Mouse (Mus musculus) ovary, postnatal 36 days (tissue): ENCODE measurements at regions not wholly inside any gene's neighbourhood (a gene's known extent, or its start where the extent isn't known, plus 50 kb on each side); places are given as distances from the start of the nearest gene placed in this dataset.
"Not testable (repeated sequence)": the region's sequence is repeated elsewhere in the genome, so short reads cannot be mapped to it uniquely, and the experiment has no call there.

Experiments
- DNase-seq: peaks from one replicate; pipeline ENCODE4 v3.0.0; 2022; ENCODE audit warnings: low spot score, mixed read lengths

- DNase-seq, result no peak
Observed at GRCm38 (mm10) chr7:69167456-69167855, 418.4 kb upstream of the Arrdc4 start.

DNA sequence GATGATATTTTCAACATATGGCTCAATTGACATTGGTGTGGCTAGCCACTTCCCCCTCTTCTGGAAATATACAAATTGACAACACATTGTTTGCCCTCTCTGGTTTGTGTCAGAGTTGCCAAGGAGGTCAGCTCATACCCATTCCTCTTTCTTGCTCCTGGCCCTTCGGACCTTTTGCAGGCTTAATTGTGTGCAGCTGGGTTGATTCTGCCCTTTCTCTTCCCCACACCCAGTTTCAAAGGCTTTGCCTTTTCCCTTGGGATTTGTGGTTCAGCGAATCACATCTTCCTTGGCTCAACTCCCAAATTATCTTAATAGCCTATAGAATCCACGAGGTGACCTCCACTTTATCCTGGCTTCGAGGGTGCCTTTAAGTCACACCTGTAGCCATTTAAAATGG lies 412.9 kb upstream of the Arrdc4 start:
- DNase-seq, result no peak

- no peak for DNase-seq
Observed at GRCm38 (mm10) chr7:69142351-69142750, 393.3 kb upstream of the Arrdc4 start.

GRCm38 (mm10) chr7:69133441-69133840 lies 384.4 kb upstream of the Arrdc4 start:
- DNase-seq, result no peak

DNA sequence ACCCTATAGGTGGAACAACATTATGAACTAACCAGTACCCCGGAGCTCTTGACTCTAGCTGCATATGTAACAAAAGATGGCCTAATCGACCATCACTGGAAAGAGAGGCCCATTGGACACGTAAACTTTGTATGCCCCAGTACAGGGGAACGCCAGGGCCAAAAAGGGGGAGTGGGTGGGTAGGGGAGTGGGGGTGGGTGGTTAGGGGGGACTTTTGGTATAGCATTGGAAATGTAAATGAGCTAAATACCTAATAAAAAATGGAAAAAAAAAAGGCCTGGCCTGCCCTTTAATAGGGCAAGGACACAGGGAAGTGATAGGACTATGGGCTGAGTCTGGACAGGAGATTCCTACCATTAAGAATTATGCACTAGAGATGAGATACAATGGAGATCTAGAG lies 352.7 kb upstream of the Arrdc4 start:
- DNase-seq, result not testable (repeated sequence)

GRCm38 (mm10) chr7:69097587-69098095 lies 348.6 kb upstream of the Arrdc4 start:
- DNase-seq, result no peak

GRCm38 (mm10) chr7:69074780-69075179 lies 325.7 kb upstream of the Arrdc4 start:
- no peak for DNase-seq

- no peak for DNase-seq
Observed at GRCm38 (mm10) chr7:69062994-69063393, 314.0 kb upstream of the Arrdc4 start.

GRCm38 (mm10) chr7:69062506-69062905 lies 313.5 kb upstream of the Arrdc4 start:
- DNase-seq, result no peak

DNA sequence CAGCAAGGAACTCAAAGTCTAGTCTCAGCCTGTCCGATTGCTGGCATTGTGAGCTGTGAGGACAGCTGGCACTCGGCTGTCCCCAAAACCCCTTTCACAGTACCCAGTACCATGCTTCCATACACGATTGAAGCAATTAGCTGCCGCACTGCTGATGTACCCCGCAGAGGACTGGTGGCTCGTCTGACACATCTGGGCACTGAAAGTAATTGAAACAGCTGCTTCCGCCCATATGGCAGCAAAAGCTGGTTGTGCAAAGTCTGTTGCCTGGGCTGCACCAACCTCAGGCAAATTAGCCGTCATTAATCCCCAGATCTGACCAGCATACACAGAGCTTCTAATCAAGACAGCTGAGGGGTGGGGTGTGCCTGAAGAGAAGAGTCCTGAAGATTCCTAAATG lies 313.1 kb upstream of the Arrdc4 start:
- DNase-seq, result no peak

GRCm38 (mm10) chr7:69061242-69061641 lies 312.2 kb upstream of the Arrdc4 start:
- no peak for DNase-seq

- DNase-seq, result peak; percentile 3
Observed at GRCm38 (mm10) chr7:69016575-69016974, 267.5 kb upstream of the Arrdc4 start.

- no peak for DNase-seq
Observed at GRCm38 (mm10) chr7:69015047-69015446, 266.0 kb upstream of the Arrdc4 start.

GRCm38 (mm10) chr7:69007237-69007636 lies 258.2 kb upstream of the Arrdc4 start:
- DNase-seq, result no peak

DNA sequence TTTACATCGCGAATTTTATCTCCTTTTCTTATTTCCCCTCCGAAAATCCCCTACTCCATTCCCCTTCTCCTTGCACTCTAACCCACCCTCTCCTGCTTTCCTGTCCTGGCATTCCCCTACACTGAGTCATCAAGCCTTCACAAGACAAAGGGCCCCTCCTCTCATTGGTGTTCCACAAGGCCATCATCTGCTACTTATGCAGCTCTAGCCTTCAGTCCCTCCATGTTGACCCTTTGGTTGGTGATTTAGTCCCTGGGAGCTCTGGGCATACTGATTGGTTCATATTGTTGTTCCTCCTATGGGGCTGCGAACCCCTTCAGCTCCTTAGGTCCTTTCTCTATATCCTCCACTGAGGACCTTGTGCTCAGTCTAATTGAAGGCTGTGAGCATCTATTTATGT lies 239.0 kb upstream of the Arrdc4 start:
- DNase-seq, result no peak

DNA sequence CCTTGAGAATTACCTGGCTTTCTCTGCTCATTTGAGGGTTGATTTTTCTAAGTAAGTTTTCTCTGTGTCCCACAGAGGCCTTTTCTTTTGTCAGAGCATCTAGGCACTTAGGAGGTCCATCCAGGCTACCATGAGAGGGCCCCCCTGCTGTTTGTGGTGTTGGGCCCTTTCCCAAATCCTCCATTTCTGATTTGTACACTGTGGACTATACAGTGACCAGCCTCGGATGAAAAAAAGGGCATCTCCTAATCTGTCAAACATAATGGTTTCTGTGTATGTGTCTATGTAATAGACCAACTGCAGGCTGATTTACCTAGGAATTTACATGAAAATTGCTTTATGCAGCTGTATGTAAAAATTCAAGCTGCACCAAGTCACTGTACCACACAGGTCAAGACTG lies 234.9 kb upstream of the Arrdc4 start:
- no peak for DNase-seq

DNA sequence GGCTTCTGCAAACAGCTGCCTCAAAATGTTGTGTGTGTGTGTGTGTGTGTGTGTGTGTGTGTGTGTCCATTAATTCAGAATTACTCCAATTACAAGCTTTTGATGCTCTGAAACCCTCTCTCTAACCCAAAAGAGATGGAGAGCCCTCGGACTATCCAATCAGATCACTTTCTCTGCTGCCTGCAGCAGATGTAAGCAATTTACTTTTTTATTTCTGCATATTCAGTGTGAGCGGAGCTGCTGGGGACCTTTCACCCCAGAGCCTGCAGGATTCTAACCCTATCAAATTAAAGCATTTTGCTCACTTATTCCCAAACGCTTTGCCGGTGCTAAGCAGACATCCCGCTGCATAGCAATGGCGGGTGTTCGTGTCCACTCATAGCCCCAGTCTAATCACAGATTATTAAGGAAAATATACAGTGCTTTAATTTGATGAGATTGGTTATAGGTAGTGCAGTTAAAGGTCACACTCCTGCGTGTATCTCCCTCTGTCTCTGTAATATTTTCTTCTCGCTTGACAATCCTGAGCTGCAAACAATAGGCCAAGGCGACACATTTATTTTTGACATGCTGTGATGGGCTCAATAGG lies 234.0 kb upstream of the Arrdc4 start:
- no peak for DNase-seq

DNA sequence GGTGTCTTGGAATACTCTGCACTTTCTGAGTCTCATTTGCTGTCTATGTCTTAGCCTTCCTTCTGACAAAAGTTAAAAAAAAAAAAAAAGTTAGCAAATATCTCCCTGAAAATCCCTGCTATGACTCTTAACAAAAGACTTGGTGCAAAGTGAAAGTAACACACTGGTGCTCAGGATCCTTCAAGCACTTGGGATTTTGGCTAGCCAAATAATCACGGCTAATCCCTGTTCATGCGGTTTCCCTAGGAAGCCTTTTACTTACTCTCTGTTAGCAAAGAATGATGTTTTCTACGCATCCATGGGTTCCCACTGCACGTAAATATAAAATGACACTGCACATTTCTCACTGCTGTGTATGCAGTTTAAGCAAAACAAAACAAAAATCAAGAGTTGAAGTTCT lies 229.5 kb upstream of the Arrdc4 start:
- no peak for DNase-seq

DNA sequence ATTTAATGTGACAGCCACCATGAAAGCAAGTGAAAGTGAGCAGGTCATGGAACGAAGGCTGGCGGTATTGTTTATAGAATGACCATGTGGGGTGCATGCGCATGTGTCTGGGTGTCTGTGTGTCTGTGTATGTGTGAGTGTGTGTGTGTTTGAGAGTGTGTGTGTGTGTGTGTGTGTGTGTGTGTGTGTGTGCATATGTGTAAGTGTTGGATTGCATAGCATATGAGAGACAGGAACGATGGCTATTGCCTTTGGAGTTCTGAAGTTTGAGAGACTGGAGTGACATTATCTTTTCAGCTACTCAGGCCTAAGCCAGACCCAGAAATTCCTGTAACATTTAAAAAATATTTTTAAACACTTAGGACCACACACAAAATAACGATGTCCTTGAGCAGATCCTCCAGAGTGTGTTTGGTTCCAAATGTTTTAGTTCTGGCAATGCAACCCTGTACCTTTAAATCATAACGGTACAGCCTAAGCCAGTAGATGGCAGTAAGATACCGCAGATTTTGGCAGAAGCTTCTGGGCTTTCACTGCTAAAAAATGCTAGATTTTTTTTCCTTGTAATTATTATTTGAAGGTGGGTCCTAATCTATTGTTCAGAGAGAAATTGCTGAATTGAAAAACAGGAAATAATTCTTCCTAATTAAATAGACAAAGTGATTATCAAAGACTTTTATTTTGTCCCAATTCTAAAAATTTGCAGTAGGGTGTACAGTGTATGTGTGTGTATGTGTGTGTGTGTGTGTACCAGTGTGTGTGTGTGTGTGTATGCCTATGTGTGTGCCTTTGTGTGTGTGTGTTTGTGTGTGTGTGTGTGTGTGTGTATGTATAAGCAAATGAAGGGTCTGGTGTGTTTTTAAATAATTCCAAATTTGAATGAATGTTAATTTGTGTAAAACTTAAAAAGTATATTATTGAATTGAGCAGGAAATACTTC lies 228.0 kb upstream of the Arrdc4 start:
- DNase-seq, result no peak

DNA sequence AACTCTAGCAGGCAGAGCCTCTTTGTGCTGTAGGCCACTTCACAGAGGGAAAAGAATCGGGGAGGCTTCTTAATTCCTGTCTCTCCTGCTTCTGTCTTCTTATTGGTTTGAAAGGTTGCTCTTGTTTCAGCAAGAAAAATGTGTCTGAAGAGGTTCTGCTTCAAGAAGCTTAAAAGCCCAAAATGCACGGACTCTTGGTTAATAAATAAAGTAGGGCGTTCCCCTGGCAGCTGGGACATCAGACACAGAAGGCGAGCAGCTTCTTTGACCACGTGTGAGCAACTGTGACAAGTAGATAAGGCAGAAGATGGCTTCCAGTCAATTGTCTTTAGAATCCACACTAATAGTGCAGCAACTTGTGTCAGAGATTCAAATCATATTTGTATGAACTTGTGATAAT lies 226.9 kb upstream of the Arrdc4 start:
- DNase-seq, result no peak

DNA sequence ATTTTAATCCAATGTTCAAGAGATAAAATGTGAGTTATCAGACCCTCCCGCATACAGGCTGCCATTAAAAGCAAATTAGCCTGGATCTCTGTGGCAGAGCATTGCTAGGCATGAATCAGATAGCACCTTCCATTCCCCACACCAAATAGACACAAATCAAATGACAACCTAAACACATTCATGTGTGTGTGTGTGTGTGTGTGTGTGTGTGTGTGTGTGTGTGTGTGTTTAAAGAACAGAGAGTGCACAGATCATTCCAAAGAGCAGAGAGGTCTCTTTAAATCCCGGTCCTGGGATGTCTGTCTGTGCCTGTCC lies 226.5 kb upstream of the Arrdc4 start:
- no peak for DNase-seq

DNA sequence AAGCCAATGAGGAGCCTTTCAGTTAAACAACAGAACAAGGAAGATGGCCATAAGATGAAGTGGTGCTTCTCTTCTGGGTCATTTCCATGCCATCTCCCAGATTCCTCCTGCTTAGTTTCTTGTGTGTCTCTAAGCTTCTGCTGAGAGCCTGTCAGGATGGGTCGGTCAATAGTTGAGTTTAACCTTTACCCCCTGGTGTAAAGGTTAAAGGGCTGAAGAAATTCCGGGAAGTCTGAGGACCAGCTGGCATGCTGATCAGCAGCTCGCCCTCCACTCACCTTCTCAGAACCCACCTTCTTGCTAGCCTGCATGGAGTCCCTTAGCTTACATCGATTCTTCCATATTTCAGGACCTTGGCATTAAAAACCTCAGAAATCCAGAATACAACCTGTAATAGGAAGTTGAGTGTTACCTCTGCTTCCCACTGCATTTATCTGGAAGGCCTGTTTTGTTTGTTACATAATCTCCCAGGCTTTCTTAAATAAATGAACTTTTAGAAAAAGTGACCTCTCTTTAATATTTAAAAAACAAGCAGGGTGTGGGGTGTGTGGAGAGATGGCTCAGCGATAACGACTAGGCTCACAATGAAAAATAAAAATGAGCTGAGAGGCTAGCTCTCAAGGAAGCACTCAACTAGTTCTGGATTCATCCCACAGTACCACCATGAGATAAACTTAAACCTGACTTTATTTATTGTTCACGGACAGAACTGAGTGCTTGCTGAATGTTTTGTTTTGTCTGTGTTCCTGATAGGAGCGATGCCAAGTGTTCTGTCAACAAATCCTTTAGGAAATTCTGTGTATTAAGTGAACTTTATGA lies 225.9 kb upstream of the Arrdc4 start:
- no peak for DNase-seq
